Mouse (Mus musculus) kidney, embryonic 14.5 days (tissue): ENCODE results near the gene Tifa. TPM values are rescaled to one million over a fixed set of nuclear protein-coding genes. Genes with fewer than 3 reads are reported as not detected.

Experiments used
- ATAC-seq: fragments of 200-750 bp; cut with Nextera tagmentation; 2 replicates; pipeline ENCODE4 v1.8.0; 2017; ENCODE audit warnings: moderate number of reproducible peaks, mild to moderate bottlenecking, moderate TSS enrichment, moderate library complexity; ENCODE audit not compliant: low FRiP score, low TSS enrichment
- H3K27ac ChIP-seq: fragments of 300-500 bp; sonication (generic); 2 replicates; pipeline ENCODE4 v1.5.1; 2014; ENCODE audit warnings: low read depth, mild to moderate bottlenecking, low read length, moderate library complexity, mixed read lengths
- H3K27me3 ChIP-seq: fragments of 300-500 bp; sonication (generic); 2 replicates; pipeline ENCODE4 v1.6.1; 2014; ENCODE audit warnings: mild to moderate bottlenecking, low read length; ENCODE audit not compliant: control insufficient read depth, insufficient read depth
- H3K36me3 ChIP-seq: fragments of 300-500 bp; sonication (generic); 2 replicates; pipeline ENCODE4 v1.6.1; 2014; ENCODE audit warnings: low read length, mixed read lengths; ENCODE audit not compliant: control insufficient read depth, insufficient read depth
- H3K4me1 ChIP-seq: fragments of 300-500 bp; sonication (generic); 2 replicates; pipeline ENCODE4 v1.6.1; 2014; ENCODE audit warnings: low read length, mixed read lengths; ENCODE audit not compliant: control insufficient read depth, insufficient read depth
- H3K4me2 ChIP-seq: fragments of 300-500 bp; sonication (generic); replicated peaks from 2 replicates; pipeline ENCODE4 v1.6.1; 2014; ENCODE audit warnings: low read depth, mild to moderate bottlenecking, low read length
- H3K4me3 ChIP-seq: fragments of 300-500 bp; sonication (generic); 2 replicates; pipeline ENCODE4 v1.5.1; 2014; ENCODE audit warnings: mild to moderate bottlenecking, low read length
- H3K9ac ChIP-seq: fragments of 300-500 bp; sonication (generic); 2 replicates; pipeline ENCODE4 v1.6.1; 2014; ENCODE audit warnings: low read depth, mild to moderate bottlenecking, low read length, moderate library complexity
- H3K9me3 ChIP-seq: fragments of 300-500 bp; sonication (generic); 2 replicates; pipeline ENCODE4 v1.6.1; 2016; ENCODE audit warnings: low read length; ENCODE audit not compliant: control insufficient read depth
- WGBS: fragments of 180-500 bp; shearing (Covaris S2); extraction: QIAGEN DNeasy Blood & Tissue Kit; methylation state at CpG from one replicate; pipeline ENCODE4 v1.1.7; 2014; 5-methylcytosine and 5-hydroxymethylcytosine counted together
- polyA plus RNA-seq: library from polyadenylated mRNA; unstranded; fragments of >200 nt; fragmentation: Nextera tagmentation; extraction: Ambion mirVana; gene quantifications from 2 replicates; pipeline ENCODE4 v1.2.1, GENCODE M21; 2014

The Tifa gene
- 3.2 and 4.2 TPM in 2 replicates for polyA plus RNA-seq

DNA sequence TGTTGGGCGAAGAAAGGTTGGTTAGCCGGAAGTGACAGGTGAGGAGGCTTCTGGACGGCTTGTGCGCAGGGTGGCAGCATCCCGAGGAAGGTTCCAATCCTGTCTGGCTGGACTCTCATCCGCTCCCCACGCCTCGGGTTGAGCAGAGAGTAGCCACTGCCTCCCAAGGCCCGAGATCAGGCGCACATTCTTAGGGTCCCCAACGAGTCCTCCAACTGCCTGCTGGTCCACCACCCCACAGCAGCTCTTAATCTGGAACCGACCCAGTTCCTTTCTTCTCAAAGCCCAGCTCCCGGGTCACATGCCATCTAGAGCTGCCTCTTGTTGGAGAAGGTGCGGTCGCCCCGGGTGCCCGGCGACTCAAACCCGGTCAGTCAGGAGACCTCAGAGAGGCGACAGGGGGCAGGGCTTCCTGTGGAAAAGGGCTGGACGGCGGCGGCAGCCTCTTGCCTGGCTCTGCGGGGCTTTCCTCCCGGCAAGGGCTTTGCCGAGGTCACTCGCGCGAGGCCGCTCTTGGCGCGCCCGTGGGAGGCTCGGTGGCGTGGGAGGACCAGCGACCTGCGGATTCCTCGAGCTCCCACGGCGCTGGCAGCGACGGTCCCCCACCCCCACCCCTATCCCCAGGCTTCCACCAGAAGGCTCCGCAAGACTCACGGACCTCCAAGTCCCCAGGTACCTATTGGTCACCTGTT, at the start of gene Tifa:
Gene Tifa (plus strand): TSS at position 306 of the 692 bp plus-strand sequence.
- Histone ChIP-seq H3K27ac (peak within 1 kb of the TSS; percentile 42; the same call in 1 of the 2 replicates), H3K4me2 (peak within 1 kb of the TSS; percentile 97), H3K36me3 (no peaks in the 10 kb centered on the region), H3K9me3 (no peaks in the 10 kb centered on the region), H3K4me3 (peak within 1 kb of the TSS; percentile 46), H3K4me1 (peaks cover 5% of the 10 kb centered on the region; the same call in 1 of the 2 replicates), H3K9ac (peak within 1 kb of the TSS; percentile 46), H3K27me3 (peaks cover 21% of the 10 kb centered on the region; the same call in 1 of the 2 replicates)
- ATAC-seq: peak; percentile 74
- WGBS: under 1% methylated on average over 43 of the region's 44 CpGs

DNA sequence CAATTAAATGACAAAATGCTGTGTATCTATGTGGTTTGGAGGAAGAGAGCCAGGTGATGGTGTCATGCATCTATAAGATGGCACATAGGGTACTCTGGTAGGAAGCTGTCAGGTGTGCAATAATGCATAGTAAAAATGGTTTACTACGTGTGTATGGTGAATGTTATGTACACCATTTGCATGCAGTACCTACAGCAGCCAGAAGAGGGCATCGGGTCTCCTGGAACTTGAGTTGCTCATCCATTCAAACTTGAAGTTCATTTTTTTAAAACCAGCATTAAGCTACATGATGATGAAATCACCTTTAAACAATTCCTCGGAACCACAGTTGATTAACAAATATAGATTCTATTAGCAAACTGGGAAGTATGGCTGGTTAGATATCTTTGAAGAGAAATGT, 48.1 kb upstream of the Tifa start:
- Histone ChIP-seq H3K27ac (no peak overlapping the region), H3K27me3 (peaks cover 4% of the 10 kb centered on the region; the same call in 1 of the 2 replicates), H3K4me3 (no peak overlapping the region), H3K36me3 (no peaks in the 10 kb centered on the region), H3K4me1 (no peaks in the 10 kb centered on the region), H3K9me3 (peaks cover 5% of the 10 kb centered on the region; the same call in 1 of the 2 replicates), H3K4me2 (no peak overlapping the region), H3K9ac (no peak overlapping the region)
- no peak for ATAC-seq
- WGBS: 96% methylated on average over 3 of the region's 3 CpGs

DNA sequence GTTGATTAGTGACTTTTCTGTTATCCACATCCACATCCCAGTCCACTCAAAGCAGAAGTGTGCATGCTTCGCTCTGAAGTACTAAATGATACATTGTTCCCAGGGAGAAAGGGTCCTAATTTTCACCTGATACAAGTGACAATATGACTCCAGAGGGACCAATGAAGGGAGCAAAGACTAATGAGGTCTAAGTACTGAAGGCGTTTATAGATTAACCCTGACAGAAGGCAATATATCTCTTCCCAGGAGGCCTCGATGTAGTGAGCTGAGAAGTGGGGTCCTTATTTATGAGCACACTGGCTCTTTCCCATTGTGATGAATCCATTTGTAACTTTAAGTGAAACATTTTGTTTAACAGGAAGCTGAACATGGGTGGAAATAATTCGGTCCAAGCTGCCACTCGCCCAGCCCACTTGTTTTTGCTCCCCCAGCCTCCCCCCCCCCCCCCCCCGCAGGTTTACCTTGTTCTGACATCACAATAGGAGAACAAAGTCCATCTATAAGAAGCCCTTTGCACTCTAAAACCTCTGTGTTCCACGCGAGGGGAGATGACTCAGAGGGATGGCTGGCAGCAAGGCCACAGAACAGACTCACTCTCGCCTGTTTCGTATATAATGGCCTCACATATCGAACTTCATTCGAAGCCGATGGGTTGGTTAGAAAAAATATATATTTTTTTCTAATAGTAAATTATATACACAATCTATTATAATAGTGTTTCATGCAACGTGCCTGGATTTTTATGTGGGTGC, 45.8 kb upstream of the Tifa start:
- no peak overlapping the region for H3K4me3 ChIP-seq
- 70% methylated on average over 14 of the region's 14 CpGs for WGBS

DNA sequence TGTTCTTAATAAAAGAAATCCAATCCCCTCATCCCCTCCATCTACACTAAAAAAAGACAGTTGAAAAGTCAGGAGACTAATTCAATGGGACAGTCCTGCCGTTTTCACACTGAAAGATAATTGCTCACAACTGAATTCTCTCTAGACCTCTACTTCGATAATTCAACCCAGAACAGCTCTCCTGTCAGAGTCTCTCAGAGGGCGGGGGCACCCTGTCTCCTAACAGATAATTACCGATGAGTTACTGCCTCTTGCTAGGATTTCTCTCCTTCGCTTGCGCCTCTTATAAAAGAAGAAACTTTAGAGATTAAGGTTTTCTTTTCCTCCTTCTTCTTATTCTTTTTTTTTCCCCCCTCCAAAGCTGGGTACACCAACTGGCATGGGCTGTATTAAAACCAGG, 44.1 kb upstream of the Tifa start:
- no peak overlapping the region for H3K4me2 ChIP-seq
- H3K27me3 ChIP-seq: peaks cover 35% of the 10 kb centered on the region
- H3K4me3 ChIP-seq: no peak overlapping the region
- peaks cover 5% of the 10 kb centered on the region; the same call in 1 of the 2 replicates for H3K9me3 ChIP-seq
- H3K4me1 ChIP-seq: no peaks in the 10 kb centered on the region
- WGBS: 12% methylated on average over 6 of the region's 6 CpGs
- no peak for ATAC-seq
- no peak overlapping the region for H3K9ac ChIP-seq
- no peak overlapping the region for H3K27ac ChIP-seq
- H3K36me3 ChIP-seq: no peaks in the 10 kb centered on the region

More for the DNA sequence above, 45.8 kb upstream of the Tifa start:
- no peak overlapping the region for H3K27ac ChIP-seq
- no peak overlapping the region for H3K4me2 ChIP-seq
- H3K4me1 ChIP-seq: no peaks in the 10 kb centered on the region
- no peak for ATAC-seq
- no peaks in the 10 kb centered on the region for H3K36me3 ChIP-seq
- H3K27me3 ChIP-seq: peaks cover 21% of the 10 kb centered on the region
- H3K9ac ChIP-seq: no peak overlapping the region
- H3K9me3 ChIP-seq: peaks cover 5% of the 10 kb centered on the region; the same call in 1 of the 2 replicates

DNA sequence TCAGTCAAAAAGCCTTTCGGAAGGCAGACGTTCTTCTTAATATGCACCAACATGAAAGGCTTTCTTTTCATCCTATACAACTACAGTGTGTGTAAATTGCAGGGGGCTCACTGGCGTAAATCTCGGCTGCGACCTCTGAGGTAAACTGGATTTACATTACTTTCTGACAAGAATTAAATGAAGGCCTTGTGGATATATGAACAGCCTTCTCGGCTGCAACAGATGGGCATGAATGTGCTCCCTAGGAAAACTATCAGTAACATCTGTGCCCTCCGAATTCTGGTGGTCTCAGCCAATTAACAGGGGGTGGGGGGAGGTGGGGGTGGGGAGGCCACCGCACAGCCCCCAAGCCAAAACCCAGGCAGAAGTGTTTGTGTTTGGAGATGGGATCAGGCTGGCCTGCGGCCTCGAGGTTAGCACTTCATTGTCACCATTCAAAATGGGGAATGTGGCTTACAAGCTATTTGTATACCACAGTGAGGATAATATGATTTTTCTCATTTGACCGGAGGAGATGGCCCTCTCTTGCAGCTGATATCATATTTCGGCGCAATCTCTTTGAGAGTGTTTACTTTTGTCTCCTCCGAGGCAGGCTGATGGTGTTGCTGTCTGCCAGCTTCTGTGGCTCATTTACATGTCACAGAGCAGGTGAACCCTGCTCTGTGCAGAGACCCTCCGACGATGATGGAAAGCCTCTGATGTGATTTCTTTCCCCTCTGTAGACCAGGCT, 43.5 kb upstream of the Tifa start:
- 0 out of 2 replicates have a peak, but pooled peaks have one; percentile 35 for ATAC-seq
- peaks cover 35% of the 10 kb centered on the region for H3K27me3 ChIP-seq
- no peaks in the 10 kb centered on the region for H3K36me3 ChIP-seq
- no peak overlapping the region for H3K4me2 ChIP-seq
- H3K4me3 ChIP-seq: no peak overlapping the region
- H3K27ac ChIP-seq: no peak overlapping the region
- H3K9me3 ChIP-seq: peaks cover 5% of the 10 kb centered on the region; the same call in 1 of the 2 replicates
- no peaks in the 10 kb centered on the region for H3K4me1 ChIP-seq
- no peak overlapping the region for H3K9ac ChIP-seq
- WGBS: 14% methylated on average over 16 of the region's 16 CpGs

DNA sequence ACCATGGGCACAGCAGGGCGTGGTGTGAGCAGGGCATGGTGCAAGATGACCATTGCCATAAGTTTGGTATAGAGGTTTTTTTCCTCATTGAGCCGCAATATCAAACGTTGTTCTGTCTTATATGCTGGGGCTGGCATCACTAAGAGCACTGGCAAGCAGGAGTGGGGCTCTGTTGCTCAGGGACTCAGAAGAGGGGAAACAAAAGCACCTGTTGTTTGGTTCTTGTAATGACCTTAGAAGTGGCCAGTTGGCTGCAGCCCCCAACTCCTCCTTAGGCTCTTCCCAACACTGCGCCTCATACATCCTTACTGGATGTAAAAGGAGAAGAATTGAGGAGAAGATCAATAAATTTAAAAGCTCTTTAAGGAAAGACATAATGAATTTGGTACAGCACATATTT, 41.0 kb upstream of the Tifa start:
- Histone ChIP-seq H3K4me3 (no peak overlapping the region), H3K9me3 (no peaks in the 10 kb centered on the region), H3K4me1 (no peaks in the 10 kb centered on the region), H3K4me2 (no peak overlapping the region), H3K9ac (no peak overlapping the region), H3K36me3 (no peaks in the 10 kb centered on the region), H3K27ac (no peak overlapping the region), H3K27me3 (peaks cover 42% of the 10 kb centered on the region)
- WGBS: 59% methylated on average over 4 of the region's 4 CpGs
- ATAC-seq: no peak

DNA sequence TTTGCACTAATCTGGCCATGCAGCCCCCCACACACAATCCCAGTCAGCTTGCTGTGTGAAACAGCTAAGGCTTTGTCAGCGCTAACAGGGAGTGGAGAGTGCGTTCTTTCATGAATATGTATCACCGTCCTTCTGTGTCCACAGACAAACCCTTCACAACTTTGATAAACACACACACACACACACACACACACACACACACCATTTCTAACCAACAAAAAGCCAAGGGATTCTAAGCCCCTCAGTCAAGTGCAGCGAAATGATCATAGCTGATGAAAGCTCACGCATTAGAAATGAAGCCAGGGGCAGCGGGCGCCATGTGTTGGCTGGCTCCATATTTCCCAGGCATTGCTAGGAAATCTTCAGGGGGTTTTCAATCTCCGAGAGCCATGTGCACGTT, 40.3 kb upstream of the Tifa start:
- Histone ChIP-seq H3K36me3 (no peaks in the 10 kb centered on the region), H3K4me2 (no peak overlapping the region; the same call in 1 of the 2 replicates), H3K9me3 (no peaks in the 10 kb centered on the region), H3K4me3 (no peak overlapping the region), H3K27me3 (peaks cover 42% of the 10 kb centered on the region), H3K9ac (no peak overlapping the region), H3K4me1 (no peaks in the 10 kb centered on the region), H3K27ac (no peak overlapping the region)
- no peak for ATAC-seq
- WGBS: 20% methylated on average over 9 of the region's 9 CpGs

DNA sequence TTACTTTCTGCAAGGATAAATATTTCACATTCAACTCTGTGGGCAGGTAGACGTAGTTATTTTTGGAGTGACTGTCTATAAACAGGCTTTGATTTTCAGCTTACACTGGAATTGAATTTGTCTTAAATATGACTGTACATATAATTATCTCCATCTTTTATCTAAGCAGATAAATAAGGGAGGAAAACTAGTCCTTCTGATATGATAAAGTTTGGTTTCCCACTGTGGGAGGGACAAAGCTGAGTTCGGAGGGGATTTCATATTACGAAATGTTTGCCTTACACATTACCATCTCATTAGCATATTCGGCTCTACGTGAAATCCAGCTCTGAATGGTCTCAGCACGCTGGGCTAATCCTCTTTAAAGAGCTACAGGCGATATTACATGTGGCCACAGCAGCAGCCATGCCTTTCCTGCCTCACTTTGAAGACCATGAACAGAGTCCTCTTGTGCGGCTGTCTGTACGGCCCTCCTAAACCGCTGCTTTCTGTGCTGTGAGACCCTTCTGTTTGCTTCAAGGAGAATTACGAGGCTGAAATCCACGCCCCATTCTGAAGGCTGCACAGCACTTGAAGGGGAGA, 39.5 kb upstream of the Tifa start:
- Histone ChIP-seq H3K27me3 (peaks cover 49% of the 10 kb centered on the region), H3K9me3 (no peaks in the 10 kb centered on the region), H3K9ac (no peak overlapping the region), H3K36me3 (no peaks in the 10 kb centered on the region), H3K4me1 (no peaks in the 10 kb centered on the region), H3K27ac (no peak overlapping the region), H3K4me2 (no peak overlapping the region), H3K4me3 (no peak overlapping the region)
- 15% methylated on average over 12 of the region's 12 CpGs for WGBS
- no peak for ATAC-seq
